Mouse (Mus musculus): ENCODE measurements at regions not wholly inside any gene's neighbourhood (a gene's known extent, or its start where the extent isn't known, plus 50 kb on each side); places are given as distances from the start of the nearest gene placed in this dataset.

DNA sequence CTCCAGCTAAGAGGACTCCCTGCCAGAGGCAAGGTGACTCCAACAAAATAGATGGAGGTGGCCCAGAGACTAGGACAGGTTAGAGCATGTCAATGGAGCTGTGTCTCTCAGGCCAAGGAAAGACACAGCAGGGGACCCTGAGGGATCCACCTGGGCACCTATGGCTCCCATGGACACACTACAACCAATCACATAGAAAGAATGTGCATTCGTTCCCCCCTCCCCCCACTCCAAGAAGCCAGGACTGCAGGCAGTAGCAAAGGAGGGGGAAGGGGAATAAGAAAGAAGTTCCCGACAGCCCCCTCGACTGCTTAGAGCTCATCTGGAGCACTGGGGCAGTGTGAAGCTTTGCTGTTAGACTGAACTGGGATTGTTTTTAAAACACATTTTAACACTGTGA is 474.1 kb downstream of the Bnc2 start:
- TF ChIP-seq POLR2A (IDR thresholded peaks at IDR 0.05; ENCODE audit: extremely low read depth, insufficient read depth, low read length), result no peak
- TF ChIP-seq CTCF (IDR thresholded peaks at IDR 0.05; ENCODE audit: extremely low read depth, insufficient read depth, low read length), result no peak

Measured in cortical plate, adult 2 months (tissue).